Mouse (Mus musculus): ENCODE measurements around the gene Mael. TPM values are rescaled to one million over a fixed set of nuclear protein-coding genes. Genes with fewer than 3 reads are reported as not detected.

Gene Mael
- total RNA-seq, 2 experiments from 2014 or later = not detected

GRCm38 (mm10) chr1:166184391-166185229, 53.9 kb downstream of the Mael start:
- H3K27ac ChIP-seq = peak overlapping the region; percentile 70
- H3K4me3 ChIP-seq = no peak overlapping the region; the same call in 1 of the 2 replicates
- no peak for TF ChIP-seq CTCF (conservative IDR thresholded peaks at IDR 0.05)
- DNase-seq (ENCODE audit: low spot score in 2 of 2) = no peak

GRCm38 (mm10) chr1:166182952-166183627, 55.5 kb downstream of the Mael start:
- no peak for DNase-seq (ENCODE audit: low spot score in 2 of 2)
- Histone ChIP-seq H3K4me3 (no peak overlapping the region), H3K27ac (peak overlapping the region; percentile 70; the same call in 1 of the 2 replicates)
- no peak for TF ChIP-seq CTCF (conservative IDR thresholded peaks at IDR 0.05)

GRCm38 (mm10) chr1:166181510-166181909, 57.0 kb downstream of the Mael start:
- DNase-seq (ENCODE audit: low spot score in 2 of 2) = no peak
- Histone ChIP-seq H3K27ac (no peak overlapping the region), H3K4me3 (no peak overlapping the region)
- peak; percentile 50 for TF ChIP-seq CTCF (conservative IDR thresholded peaks at IDR 0.05)

GRCm38 (mm10) chr1:166173621-166174020, 64.9 kb downstream of the Mael start:
- DNase-seq (ENCODE audit: low spot score in 2 of 2) = no peak
- H3K4me3 ChIP-seq = no peak overlapping the region
- H3K27ac ChIP-seq = no peak overlapping the region
- no peak for TF ChIP-seq CTCF (conservative IDR thresholded peaks at IDR 0.05)

GRCm38 (mm10) chr1:166172992-166173391, 65.6 kb downstream of the Mael start:
- DNase-seq (ENCODE audit: low spot score in 2 of 2) = no peak
- TF ChIP-seq CTCF (conservative IDR thresholded peaks at IDR 0.05) = no peak
- H3K4me3 ChIP-seq = no peak overlapping the region
- no peak overlapping the region for H3K27ac ChIP-seq

- no peak for DNase-seq (ENCODE audit: low spot score in 2 of 2)
- no peak overlapping the region for H3K4me3 ChIP-seq
- H3K27ac ChIP-seq = no peak overlapping the region
- TF ChIP-seq CTCF (conservative IDR thresholded peaks at IDR 0.05) = no peak
Observed at GRCm38 (mm10) chr1:166170852-166171251, 67.7 kb downstream of the Mael start.

GRCm38 (mm10) chr1:166169713-166170112, 68.8 kb downstream of the Mael start:
- no peak for TF ChIP-seq CTCF (conservative IDR thresholded peaks at IDR 0.05)
- Histone ChIP-seq H3K4me3 (no peak overlapping the region), H3K27ac (no peak overlapping the region)
- no peak for DNase-seq (ENCODE audit: low spot score in 2 of 2)

GRCm38 (mm10) chr1:166168017-166168416, 70.5 kb downstream of the Mael start:
- no peak for TF ChIP-seq CTCF (conservative IDR thresholded peaks at IDR 0.05)
- Histone ChIP-seq H3K27ac (no peak overlapping the region), H3K4me3 (no peak overlapping the region)
- DNase-seq (ENCODE audit: low spot score in 2 of 2) = no peak

- Histone ChIP-seq H3K4me3 (no peak overlapping the region), H3K27ac (no peak overlapping the region)
- no peak for TF ChIP-seq CTCF (conservative IDR thresholded peaks at IDR 0.05)
- no peak for DNase-seq (ENCODE audit: low spot score in 2 of 2)
Observed at GRCm38 (mm10) chr1:166167405-166167804, 71.1 kb downstream of the Mael start.

GRCm38 (mm10) chr1:166165159-166165558, 73.4 kb downstream of the Mael start:
- H3K27ac ChIP-seq = no peak overlapping the region
- H3K4me3 ChIP-seq = no peak overlapping the region
- no peak for TF ChIP-seq CTCF (conservative IDR thresholded peaks at IDR 0.05)
- DNase-seq (ENCODE audit: low spot score in 2 of 2) = no peak

GRCm38 (mm10) chr1:166164580-166164979, 74.0 kb downstream of the Mael start:
- no peak for TF ChIP-seq CTCF (conservative IDR thresholded peaks at IDR 0.05)
- H3K27ac ChIP-seq = no peak overlapping the region
- no peak overlapping the region for H3K4me3 ChIP-seq
- DNase-seq (ENCODE audit: low spot score in 2 of 2) = no peak

- peak; percentile 37 to 84 for DNase-seq (ENCODE audit: low spot score in 2 of 2)
- no peak overlapping the region for H3K4me3 ChIP-seq
- peak; percentile 94 for TF ChIP-seq CTCF (conservative IDR thresholded peaks at IDR 0.05)
- H3K27ac ChIP-seq = no peak overlapping the region
Observed at GRCm38 (mm10) chr1:166160569-166161445, 77.7 kb downstream of the Mael start.

GRCm38 (mm10) chr1:166160111-166160510, 78.4 kb downstream of the Mael start:
- no peak for TF ChIP-seq CTCF (conservative IDR thresholded peaks at IDR 0.05)
- no peak overlapping the region for H3K4me3 ChIP-seq
- no peak for DNase-seq (ENCODE audit: low spot score in 2 of 2)
- no peak overlapping the region for H3K27ac ChIP-seq
